Mouse (Mus musculus) small intestine, adult 10 weeks (tissue): ENCODE data around the gene Scgb2b3. TPM values are rescaled to one million over a fixed set of nuclear protein-coding genes. Genes with fewer than 3 reads are reported as not detected.

Source experiments
- polyA plus RNA-seq: library from polyadenylated mRNA; stranded (reverse); fragments of 350-450 nt; fragmentation: Illumina TruSeq; extraction: RNeasy Lipid Tissue Mini Kit (QIAGEN cat#74804); gene quantifications from one replicate; pipeline ENCODE4 v1.2.3, GENCODE M21; 2014; ENCODE audit warnings: low replicate concordance

The Scgb2b3 gene
- polyA plus RNA-seq: not detected

GRCm38 (mm10) chr7:31362022-31362560 is at the start of gene Scgb2b3:
Scgb2b3 (minus strand) TSS chr7:31362072.

GRCm38 (mm10) chr7:31375292-31375691 is 13.4 kb upstream of the Scgb2b3 start, which contains the start of gene Scgb1b3:
Scgb1b3 (plus strand) TSS chr7:31375592.

Other genes with a start within 250 kb of the Scgb2b3 start
- gene Hpn, start 246.8 kb downstream of the Scgb2b3 start, polyA plus RNA-seq: not detected
- gene Scn1b, start 235.1 kb downstream of the Scgb2b3 start, polyA plus RNA-seq: not detected
- 3.9 TPM for gene Gramd1a, start 206.2 kb downstream of the Scgb2b3 start, polyA plus RNA-seq
- not detected for gene Scgb2b2, start 71.6 kb downstream of the Scgb2b3 start, polyA plus RNA-seq
- gene Scgb1b2, start 70.3 kb downstream of the Scgb2b3 start, polyA plus RNA-seq: not detected
- not detected for gene Scgb1b3, start 13.5 kb upstream of the Scgb2b3 start, polyA plus RNA-seq